Mouse (Mus musculus): ENCODE measurements around the gene Fermt2.

Fermt2 gene

DNA sequence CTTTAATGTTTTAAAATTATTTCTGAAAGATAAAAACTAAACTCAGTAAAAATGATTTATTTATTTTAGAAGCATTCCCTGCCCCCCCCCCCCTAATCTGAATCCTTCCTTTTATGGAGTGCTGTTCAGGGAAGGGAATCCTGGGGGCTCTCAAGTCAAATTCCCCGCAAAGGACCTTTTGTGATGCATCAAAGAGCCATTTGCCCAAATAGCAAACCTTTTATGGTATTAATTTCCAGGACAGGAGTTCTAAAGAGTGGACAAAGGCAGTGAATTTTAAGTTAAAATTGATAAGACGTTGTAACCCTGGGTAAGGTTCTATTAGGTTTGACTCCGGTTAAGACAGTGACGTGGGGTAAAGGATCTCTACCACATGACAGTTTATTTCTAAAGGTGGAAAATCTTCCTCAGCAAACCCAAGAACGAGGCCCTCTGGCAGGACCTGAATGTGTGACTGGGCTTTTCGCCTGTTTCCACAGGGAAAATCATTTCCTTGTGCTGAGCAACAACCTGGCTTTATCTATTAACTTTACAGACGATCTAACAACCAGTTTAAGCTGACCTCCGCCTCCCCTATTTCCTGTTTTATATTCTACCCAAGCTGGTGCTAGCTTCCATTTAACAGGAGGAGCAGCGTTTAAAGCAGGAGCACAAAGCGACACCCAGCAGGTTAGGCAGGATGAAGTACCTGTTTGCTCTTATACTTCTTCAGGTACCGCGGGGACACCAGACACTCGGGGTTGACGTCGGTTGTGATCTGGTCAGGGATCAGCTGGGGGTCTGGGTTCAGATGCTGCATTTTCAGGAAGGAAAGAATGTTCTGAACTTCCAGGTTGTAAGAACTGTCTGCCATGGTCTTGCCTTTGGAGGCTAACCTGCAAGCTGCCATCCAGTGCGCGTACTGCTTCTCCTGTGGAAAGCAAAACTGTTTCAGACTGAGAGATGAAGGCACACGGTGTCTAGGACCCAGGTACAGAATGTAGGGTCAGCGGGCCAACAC is 65.6 kb downstream of the Fermt2 start:
- DNase-seq (ENCODE audit: low read depth, low spot score) = no peak

DNA sequence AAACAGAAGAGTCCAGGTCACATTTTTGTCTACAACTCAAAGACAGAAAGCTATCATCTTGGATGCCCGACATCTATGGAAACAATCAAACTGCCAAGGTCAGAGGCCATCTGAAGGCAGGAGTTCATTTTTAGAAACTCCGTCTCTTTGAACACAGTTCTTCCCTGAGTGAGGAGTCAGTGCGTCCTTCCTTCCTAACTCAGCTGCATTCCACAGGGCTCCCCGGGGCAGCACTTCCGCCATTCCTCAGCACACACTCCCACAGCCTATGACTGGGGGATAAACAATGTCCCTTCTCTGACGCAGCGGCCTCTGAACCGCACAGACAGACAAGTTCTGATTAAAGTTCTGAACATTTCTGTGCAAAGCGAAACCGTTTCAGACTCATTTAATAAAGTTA is 66.3 kb downstream of the Fermt2 start:
- no peak for DNase-seq (ENCODE audit: low read depth, low spot score)

DNA sequence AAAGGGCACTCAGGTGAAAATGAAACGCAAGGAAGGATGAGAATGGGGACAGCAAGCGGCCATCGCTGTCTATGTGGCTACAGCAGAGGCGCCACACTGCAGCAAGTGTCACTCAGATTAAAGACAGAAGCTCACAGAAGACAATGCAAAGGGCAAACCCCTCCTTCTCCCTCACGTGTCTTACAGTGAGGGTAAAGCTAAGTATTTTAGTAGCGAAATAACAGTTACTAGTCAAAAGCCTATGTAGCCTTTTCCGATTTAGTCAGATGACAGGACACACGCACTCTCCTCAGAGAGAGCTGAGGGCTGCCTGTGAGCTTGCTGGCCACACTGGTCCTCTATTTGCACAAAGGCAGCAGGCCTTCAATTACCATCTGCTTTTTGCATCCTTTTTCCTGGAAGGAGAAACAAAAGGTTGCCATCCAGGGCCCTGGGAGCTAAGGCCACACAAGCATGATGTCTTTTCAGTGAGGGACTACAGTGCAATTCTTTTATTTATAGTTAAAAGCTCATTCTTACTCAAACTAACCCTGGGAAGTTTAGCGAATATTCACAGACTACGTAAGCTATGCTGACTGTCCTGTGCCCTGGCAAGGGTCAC is 66.9 kb downstream of the Fermt2 start:
- DNase-seq (ENCODE audit: low read depth, low spot score) = no peak

DNA sequence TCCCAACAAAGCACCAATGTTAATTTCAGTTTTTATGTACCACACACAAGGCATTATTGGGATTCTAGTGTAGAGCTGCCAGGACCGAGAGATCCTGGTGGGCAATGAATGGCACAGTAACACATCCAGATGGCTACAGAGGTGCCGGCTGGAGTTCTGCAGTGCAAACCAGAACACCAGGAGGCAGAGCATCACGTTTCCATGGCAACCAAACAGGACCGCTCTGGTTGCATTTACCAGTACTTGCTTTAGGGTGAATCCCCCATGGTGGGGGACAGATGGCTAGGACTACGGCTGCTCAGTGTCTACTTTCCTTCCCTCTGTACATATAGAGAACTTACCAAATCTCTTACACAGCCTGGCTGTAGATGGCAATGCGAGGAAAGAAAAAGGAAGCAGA is 67.5 kb downstream of the Fermt2 start:
- no peak for DNase-seq (ENCODE audit: low read depth, low spot score)

DNA sequence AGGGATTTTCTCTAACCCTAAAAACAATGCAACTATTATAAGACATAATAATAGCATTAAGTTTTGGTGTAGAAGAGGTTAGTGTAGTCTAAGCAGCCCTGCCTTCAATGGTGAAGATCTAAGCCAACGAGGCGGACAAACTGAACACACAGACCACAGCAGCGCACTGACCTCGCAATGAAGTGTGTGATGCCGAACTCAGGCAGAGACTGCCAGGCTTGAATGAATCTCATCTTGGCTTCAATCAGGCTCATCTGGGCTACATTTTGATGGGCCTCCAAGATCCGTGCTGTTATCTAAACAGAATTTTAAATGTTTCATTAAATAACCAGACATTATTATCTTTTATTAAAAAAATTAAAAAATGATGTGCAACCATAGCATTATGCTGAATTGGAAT is 68.0 kb downstream of the Fermt2 start:
- DNase-seq (ENCODE audit: low read depth, low spot score) = no peak

DNA sequence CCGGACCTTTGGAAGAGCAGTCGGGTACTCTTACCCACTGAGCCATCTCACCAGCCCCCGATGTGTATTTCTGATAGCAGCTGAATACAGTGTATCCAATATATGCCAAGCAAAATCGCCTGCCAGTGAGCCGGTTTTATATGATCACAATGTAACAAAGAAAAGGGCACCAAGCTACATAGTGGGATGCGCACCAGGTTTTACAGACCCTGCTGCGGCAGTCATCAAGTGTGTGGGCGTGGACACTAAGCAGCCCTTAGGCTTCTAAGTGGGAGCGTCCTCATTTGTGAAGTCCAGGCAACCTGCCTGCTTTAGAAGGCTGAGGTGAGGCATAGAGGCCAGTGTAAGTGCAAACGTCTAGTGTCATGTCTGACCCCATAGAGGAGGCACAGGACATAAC is 69.4 kb downstream of the Fermt2 start:
- no peak for DNase-seq (ENCODE audit: low read depth, low spot score)

DNA sequence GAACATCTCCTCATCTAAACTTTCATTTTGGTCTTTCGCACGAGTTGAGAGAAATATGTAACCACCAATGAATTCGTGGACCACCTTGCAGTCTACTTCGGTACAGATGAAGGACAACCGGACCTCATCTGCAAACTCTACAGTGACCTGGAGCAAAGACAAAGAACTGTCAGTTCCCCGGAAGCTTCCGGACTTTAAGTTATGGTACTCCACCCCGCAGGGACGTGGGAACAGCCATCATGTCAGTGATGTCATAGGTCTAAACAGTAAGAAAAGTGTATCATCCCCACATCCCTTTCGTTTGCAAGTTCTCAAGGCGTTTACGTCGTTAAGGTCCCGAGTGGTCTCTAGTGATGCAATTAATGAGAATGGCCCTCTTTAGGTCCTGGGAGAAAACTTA is 70.0 kb downstream of the Fermt2 start:
- no peak for DNase-seq (ENCODE audit: low read depth, low spot score)

DNA sequence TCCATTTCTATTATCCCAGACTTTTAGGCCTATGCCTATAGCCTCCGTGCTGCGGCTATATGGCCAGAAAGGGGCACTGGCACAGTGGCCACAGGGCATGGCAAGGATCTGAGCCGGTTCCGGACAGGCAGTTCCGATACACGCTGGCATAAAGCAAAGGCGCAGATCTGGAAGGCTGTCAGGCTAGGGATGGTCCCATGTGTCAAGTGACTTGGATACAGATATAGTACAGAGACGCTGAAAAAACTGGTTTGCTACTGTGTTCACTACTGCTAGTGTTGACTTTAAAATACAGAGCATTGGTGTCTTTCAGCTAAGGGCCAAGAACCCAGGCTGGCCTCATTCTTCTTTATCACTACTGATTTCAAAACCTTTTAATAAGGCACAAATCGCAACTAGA is 72.9 kb downstream of the Fermt2 start:
- DNase-seq (ENCODE audit: low read depth, low spot score) = no peak

DNA sequence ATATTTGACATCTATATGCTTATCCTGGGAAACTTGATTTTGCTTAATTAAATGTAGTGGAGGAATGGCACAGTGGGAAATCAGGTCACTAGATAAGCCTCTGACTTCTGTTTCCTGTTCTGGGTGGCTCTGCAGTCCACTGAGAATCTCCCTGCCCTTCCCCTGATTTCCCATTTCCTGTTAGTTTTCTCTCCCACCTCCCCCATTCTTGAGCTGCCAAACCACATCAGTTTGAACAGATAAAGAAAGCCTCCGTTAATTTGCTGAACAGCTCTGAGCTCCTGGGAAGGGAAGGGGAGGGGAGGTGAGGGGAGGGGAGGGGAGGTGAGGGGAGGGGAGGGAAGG is 73.4 kb downstream of the Fermt2 start:
- no peak for DNase-seq (ENCODE audit: low read depth, low spot score)

DNA sequence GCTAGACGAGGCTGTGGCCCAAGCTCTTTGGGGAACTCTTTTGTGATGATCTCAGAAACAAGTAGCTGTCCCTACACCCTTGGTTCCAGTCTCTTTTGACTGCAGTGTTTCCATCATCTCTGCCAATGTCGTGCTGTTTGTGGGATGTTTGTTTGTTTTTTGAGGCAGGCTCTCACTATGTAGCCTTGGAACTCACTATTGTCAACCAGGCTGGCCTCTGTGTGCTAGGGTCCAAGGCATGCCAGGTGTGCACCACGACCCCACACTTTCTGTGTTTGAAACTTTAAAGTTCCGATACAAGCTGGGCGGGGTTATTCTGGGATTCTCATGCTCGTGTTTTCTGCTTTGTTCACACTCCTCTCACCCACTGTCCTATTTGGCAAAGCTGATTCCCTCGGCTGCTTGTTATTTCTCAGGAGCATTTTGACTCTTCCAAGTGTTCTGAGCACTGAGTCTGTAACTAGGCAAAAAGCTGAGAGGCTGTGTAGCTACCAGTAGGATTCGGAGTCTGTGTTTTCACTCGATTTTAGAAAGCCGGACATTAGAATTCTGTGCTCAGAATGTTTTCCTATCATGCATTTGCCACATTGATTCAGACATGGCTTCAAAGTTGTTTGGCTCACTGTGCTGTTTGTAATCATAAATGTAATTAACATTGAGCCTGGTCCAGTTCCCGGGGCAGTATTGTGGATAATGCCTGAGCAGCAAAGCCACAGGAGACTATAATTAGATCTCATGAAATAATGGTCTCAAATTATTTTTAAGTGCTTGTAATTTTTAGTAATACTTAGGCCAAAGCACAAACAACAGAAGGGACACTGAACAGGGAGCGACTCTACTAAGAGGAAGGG is 74.0 kb downstream of the Fermt2 start:
- no peak for DNase-seq (ENCODE audit: low read depth, low spot score)

DNA sequence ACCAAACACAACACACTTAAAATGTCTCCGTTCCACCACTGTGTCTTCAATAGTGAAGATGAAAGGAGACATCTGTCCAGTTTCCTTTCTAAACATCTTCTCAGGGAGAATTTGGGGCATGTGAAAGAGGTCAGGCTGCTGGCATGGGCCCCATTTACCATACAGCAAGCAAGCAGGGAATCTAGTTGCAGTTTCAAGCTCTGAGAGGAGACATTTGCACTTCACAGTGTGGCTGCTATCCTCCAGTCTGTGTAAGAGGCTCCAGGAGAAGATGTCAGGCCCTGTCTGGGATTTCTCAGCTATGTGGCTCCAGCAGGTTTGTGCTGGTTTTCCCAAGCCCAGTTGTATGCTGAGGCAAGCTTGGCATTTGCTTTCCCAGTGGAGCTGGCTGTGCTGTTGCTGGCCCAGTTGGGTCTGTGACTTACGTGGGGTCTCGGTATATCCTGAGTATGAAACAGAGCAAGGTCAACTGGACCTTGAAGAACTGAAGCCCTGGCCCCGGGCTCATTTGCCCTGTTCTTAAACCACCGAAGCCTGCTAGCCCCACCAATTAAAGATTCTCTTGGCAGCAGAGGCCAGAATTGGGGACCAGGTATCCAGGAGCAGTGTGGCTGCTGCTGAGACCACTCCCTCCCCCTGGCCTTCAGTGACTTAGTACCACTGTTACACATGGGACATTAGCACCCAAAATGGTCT is 76.2 kb downstream of the Fermt2 start:
- DNase-seq (ENCODE audit: low read depth, low spot score) = no peak

DNA sequence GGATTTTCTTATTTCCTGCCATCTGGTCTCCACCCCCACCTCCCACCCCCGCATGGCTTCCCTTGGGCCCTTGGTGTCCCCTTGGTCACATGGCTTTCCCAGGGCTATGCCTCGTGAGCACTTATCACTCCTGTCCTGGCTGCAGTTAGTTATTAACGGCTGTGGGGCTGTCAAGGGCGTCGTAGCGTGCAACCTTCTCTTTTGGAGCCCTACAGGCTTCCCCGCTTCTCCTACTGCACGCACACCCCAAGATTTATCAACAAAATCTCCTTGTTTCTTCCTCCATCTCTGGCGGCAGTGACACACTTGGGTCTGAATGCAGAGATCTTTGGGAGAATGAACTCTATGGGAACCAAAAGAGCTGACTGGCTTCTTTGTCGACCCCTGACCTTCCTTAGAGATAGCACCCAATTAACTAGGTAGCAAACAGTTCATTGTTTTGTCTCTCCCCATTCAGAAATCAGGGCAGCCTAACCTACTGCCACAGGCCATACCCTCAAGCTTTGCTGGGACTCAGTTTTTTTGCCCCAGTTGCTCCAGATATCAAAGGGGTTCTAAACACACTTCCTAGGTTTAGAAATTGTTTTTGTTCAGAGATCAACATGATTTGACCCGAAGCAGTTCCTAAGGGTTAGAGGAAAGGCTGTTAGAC is 76.9 kb downstream of the Fermt2 start:
- no peak for DNase-seq (ENCODE audit: low read depth, low spot score)

DNA sequence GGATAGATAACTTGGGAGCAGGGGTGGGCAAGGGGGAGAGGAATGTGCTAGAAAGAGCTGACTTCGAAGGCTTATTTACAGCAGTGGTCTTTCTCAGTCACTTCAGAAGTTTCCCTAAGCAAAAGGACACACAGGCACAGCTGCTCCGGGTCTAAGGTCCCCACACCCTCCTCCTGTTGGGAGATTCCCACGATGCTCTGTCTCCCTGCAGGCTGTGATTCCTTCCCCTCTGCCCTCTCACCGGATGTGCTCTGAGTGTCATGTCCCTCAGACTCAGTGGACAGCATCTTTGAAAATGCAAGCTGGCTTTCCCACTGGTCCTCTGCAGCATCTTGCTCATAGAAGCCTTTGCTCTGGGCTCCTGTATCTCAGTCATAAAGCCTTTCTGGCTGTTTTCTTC is 77.8 kb downstream of the Fermt2 start:
- no peak for DNase-seq (ENCODE audit: low read depth, low spot score)

DNA sequence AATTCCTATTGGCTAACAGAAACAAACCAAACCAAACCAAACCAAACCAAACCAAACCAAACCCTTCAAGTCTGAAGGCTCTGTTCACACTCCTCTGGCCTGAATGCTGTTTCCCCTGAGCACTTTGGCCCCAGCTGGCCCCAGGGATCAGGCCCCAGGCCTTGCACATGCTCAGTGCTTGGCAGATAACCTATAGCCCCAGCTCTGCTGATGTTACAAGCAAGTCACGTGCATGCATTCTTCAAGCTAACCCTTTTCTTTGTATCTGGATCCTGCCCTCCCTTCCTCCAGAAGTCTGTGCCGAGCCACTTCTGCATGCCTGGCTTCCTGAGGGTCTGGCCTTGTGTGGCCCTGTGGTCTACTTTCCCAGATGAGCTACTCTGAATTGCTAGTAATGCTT is 78.8 kb downstream of the Fermt2 start:
- no peak for DNase-seq (ENCODE audit: low read depth, low spot score)

DNA sequence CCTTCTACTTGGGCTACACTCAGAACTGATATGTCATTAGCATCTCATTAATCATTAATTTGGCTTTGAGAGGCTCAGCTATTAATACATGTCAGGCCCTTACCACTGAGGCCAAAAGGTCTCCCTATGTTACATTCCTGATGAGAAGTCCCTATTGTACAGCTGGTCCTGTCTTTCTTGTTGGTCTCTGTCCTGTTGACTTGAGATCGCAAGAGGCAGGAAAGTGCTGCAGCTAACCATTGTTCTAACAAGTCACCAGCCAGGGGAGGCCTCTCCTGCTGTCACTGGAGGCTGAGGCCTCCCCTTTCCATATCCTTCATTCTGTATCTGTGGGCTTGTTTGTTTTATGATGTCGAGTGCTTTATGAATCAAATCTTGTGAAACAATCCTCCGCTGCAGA is 83.1 kb downstream of the Fermt2 start:
- no peak for DNase-seq (ENCODE audit: low read depth, low spot score)

DNA sequence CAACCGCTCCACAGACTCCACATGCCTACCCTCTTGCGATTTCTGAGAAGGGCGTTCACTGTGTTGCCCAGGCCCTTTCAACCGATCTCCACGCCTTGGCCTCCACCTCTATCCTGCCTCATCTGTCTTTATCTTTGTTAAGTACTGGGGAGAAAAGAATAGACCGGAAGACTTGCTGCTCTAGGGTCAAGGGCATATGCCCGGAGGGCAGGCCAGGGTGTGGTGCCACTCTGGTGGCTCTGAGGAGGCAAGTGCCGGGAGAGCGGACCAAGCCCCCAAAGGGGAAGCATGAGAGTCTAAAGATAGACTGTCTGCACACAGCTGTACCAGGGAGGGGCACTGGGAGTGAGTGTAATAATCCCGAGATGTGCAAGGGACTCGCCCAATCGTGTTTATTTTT is 84.5 kb downstream of the Fermt2 start:
- no peak for DNase-seq (ENCODE audit: low read depth, low spot score)

DNA sequence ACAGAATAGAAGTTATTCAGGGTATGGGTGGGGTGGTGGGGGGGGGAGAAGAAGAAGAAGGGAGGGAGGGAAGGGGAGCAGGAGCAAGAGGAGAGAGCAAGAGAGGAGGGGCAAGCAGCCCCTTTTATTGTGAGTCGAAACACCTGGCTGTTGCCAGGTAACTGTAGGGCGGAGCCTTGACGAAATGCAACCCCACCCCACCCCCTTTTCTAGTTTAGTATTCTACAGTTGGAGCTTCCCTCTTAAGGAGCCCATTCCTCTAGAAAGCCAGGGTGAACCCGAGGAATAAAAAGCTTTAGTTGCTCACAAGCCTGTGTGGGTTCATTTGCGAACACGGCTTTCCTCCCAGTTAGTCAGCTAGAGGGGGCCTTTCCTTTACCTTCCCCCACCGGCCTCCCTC is 85.0 kb downstream of the Fermt2 start:
- DNase-seq (ENCODE audit: low read depth, low spot score) = no peak

DNA sequence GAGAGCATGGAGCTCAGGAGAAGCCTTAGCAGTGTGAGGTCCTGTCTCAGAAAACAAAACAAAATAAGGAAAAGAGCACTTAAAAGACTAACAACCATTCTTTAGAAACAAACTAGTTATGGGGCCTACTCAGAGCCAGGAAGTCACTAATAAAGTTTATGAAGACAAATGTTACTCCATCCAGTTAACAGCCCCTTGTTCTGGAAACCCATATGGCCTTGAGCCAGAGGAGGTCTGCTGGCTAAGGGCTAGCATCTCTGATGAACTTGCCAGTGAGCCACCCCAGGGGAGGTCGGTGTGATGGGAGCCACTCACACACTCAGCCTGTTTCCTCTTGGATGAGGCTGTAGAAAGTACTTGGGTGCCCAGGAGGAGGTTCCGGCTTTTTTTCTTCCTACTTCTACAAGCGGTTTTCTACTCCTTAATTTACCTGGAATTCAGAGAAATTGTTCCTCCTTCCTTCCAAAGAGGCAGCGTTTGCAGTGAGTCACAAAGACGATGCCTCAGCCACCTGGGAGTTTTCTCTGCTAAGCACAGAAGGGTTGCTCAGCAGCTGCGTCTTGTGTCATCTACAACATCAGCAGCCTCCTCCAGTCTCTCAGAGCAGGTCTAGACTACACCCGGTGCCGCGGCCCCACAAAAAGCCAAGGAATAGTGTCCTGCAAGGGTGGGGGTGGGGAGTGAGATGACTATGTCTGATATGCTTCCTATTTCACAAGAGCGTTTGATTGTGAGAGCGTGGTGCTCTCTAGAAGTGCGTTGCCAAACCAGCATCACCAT is 86.9 kb downstream of the Fermt2 start:
- DNase-seq (ENCODE audit: low read depth, low spot score) = no peak

DNA sequence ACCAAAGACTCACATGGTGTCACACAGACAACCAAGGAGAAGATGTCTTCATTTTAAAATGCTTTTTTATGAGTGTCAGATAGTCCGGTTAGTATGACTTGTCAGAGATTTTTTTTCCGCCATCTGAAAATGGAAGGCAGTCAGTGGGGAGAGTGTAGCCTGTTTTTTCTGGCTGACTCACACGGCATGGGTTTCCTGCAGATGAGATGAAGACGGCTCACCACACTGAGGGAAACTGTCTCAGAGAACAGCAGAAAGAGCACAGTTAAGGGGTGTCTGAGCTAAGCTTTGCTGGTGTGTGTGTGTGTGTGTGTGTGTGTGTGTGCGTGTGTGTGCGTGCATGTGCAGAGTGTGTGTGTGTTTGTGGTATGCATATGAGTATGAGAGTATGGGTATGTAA is 88.6 kb downstream of the Fermt2 start:
- no peak for DNase-seq (ENCODE audit: low read depth, low spot score)

DNA sequence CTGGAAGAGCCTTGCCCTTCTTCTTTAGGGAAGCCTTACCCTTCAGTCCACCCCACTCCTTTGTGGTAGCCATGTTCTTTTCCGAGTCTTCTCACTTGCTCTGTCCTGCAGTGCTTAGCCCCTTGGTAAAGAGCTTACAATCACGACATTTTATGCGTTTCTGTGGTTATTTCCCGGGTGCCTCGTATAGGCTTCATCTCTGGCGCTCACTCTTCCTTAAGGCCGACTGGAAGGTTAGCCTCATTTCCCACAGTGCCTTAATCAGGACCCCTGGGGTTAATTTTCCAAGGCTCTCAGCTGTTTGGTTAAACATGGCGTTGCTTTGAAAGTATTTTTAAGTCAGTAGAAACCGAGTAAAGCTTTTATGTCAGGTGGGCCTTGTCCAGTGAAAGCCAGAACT is 90.5 kb downstream of the Fermt2 start:
- DNase-seq (ENCODE audit: low read depth, low spot score) = no peak

DNA sequence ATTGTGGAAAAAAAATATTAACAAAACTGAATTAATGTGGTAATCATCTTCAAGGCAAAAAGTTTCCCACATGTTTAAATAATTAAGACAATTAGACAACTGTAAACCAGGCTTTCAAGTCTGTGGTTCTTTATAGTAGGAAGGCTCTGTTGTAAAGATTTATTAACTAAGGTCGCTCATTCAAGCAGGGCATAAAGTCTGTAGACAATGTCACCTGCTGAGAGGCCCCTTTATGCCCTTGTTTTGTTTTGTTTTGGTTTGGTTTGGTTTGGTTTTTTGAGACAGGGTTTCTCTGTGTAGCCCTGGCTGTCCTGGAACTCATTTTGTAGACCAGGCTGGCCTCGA is 91.0 kb downstream of the Fermt2 start:
- DNase-seq (ENCODE audit: low read depth, low spot score) = no peak

Measured in c-Kit-negative CD71-positive TER-119-positive erythroid progenitor cells, embryonic 14.5 days (primary cell).